Mouse (Mus musculus) retina, embryonic 14.5 days (tissue): ENCODE measurements at regions not wholly inside any gene's neighbourhood (a gene's known extent, or its start where the extent isn't known, plus 50 kb on each side); places are given as distances from the start of the nearest gene placed in this dataset.
A peak's percentile ranks its signal among the peaks of the same experiment; 100 is the strongest.

ENCODE experiments used
- DNase-seq: peaks from one replicate; pipeline ENCODE4 v3.0.0-alpha.2; 2015; ENCODE audit warnings: low spot score

DNA sequence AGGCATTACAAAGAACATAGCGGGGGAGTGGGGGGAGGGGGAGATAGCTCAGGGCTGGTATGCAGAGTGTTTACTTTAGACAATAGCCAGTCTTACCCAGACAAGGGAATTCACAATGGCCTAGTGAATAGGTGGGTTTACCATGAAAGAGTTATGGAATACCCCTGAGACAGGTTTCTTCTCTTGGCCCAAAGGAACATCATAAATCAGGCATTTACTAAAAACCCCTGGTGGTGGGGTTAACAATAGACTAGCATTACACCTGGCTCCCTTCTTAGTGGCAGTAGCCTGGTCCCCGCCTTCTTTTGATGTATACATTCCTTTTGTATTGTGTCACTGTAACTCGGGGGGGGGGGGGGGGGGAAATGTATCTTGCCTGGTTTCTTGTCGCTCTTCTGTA lies 696.8 kb upstream of the Gm10801 start:
- no peak for DNase-seq

DNA sequence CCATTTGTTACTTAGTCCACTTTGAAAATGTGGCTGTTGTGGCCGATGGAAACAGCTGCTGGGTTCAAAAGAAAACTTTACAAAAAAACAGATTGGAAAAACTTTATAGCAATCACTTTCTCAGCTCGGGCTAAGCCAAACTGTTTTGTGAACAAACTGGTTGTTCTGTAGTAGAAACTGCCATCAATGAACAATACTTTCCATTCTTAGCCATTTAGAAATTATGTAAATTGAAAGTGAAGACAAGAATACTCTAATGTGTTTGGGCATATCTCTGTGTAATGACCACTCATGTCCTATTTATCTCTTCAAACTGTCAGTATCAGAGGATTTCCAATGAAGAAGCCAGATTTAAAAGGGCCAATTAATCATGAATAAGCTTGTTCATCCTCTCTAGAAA lies 686.6 kb upstream of the Gm10801 start:
- DNase-seq: peak; percentile 59

DNA sequence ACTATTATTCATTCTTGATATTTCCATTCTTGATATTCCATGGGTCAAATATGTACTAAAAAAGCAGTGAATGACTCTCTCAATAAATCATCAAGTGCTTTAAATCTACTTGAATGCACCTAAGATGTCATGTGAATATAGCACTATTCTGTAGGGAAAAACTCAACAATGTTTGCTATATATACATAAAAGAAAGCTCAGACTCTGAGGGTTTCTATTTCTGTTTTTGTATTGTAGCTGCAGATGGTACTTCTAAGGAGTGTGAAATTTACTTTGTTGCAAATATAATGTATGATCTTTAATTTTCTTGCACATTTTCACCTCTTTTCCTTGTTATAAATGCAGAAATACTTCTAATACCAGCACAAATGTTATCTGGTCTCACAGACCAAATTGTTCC lies 671.4 kb upstream of the Gm10801 start:
- no peak for DNase-seq

DNA sequence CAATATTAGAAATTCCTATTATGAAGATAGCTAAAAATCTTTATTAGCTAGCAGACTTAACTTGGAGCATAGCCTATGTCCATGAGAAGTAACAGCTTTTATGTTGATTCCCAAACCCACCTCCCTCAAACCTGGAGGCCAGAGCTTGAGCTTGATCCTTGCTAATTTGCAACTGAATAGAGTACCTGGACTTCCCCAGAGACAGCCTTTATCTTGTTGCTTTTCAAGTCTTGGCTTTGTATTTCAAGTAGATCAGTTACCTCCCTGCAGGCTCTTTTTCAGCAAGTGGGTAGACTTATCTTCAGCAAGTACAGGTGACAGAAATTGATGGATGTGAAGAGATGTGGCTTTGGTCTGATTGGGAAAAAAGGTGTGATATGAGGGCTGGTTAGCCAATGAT lies 630.1 kb upstream of the Gm10801 start:
- no peak for DNase-seq

DNA sequence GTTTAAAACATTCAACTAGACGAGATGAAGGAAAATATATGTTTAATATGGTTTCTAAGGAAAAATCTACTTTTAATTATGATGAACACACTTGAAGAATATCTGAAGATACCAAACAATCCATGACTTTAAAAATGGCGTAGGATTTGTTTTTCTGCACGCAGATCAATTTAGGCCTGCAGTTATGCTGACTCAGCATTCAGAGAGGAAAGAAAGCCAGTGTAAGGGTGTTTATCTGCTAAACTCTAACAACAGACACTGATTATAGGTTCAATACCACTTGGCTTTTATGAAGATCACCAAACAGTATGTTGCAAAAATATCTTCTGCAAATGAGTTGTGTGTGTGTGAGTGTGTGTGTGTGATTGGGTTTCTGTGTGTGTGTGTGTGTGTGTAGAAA lies 623.3 kb upstream of the Gm10801 start:
- no peak for DNase-seq
